Mouse (Mus musculus) limb, embryonic 11.5 days (tissue): ENCODE measurements around the gene Olfr1444. TPM values are rescaled to one million over a fixed set of nuclear protein-coding genes. Genes with fewer than 3 reads are reported as not detected.
A peak's percentile ranks its signal among the peaks of the same experiment; 100 is the strongest.

Experiments used
- ATAC-seq: fragments of 200-750 bp; cut with Nextera tagmentation; 2 replicates; pipeline ENCODE4 v1.8.0; 2017; ENCODE audit warnings: low read depth; ENCODE audit not compliant: insufficient number of reproducible peaks, low FRiP score, low TSS enrichment
- DNase-seq: peaks from one replicate; pipeline ENCODE4 v3.0.0-alpha.2; 2015; ENCODE audit warnings: low spot score
- H3K27ac ChIP-seq: fragments of 300-500 bp; sonication (generic); replicated peaks from 2 replicates; pipeline ENCODE4 v1.5.1; 2014; ENCODE audit warnings: low read depth, mild to moderate bottlenecking, low read length
- H3K27me3 ChIP-seq: fragments of 300-500 bp; sonication (generic); 2 replicates; pipeline ENCODE4 v1.6.1; 2014; ENCODE audit warnings: mild to moderate bottlenecking, low read length, mixed read lengths; ENCODE audit not compliant: control insufficient read depth, insufficient read depth
- H3K36me3 ChIP-seq: fragments of 300-500 bp; sonication (generic); 2 replicates; pipeline ENCODE4 v1.6.1; 2014; ENCODE audit warnings: mild to moderate bottlenecking, low read length, moderate library complexity, mixed read lengths; ENCODE audit not compliant: control insufficient read depth, insufficient read depth
- H3K4me1 ChIP-seq: fragments of 300-500 bp; sonication (generic); 2 replicates; pipeline ENCODE4 v1.6.1; 2014; ENCODE audit warnings: low read length, mixed read lengths; ENCODE audit not compliant: control insufficient read depth, insufficient read depth
- H3K4me2 ChIP-seq: fragments of 300-500 bp; sonication (generic); 2 replicates; pipeline ENCODE4 v1.6.1; 2014; ENCODE audit warnings: low read depth, mild to moderate bottlenecking, moderate library complexity; ENCODE audit not compliant: severe bottlenecking
- H3K4me3 ChIP-seq: fragments of 300-500 bp; sonication (generic); 2 replicates; pipeline ENCODE4 v1.5.1; 2014; ENCODE audit warnings: low read depth, low read length
- H3K9ac ChIP-seq: fragments of 300-500 bp; sonication (generic); 2 replicates; pipeline ENCODE4 v1.6.1; 2014; ENCODE audit warnings: mild to moderate bottlenecking, low read length
- H3K9me3 ChIP-seq: fragments of 300-500 bp; sonication (generic); 2 replicates; pipeline ENCODE4 v1.6.1; 2016; ENCODE audit warnings: low read length; ENCODE audit not compliant: control insufficient read depth
- WGBS: fragments of 180-500 bp; shearing (Covaris S2); extraction: QIAGEN DNeasy Blood & Tissue Kit; methylation state at CpG from one replicate; pipeline ENCODE4 v1.1.7; 2014; 5-methylcytosine and 5-hydroxymethylcytosine counted together
- polyA plus RNA-seq: library from polyadenylated mRNA; unstranded; fragments of >200 nt; fragmentation: Nextera tagmentation; extraction: Ambion mirVana; gene quantifications from 2 replicates; pipeline ENCODE4 v1.2.1, GENCODE M21; 2014

Gene Olfr1444
- polyA plus RNA-seq, result not detected in 2 replicates

- Histone ChIP-seq H3K36me3 (no peaks in the 10 kb centered on the region), H3K4me3 (no peak within 1 kb of the TSS), H3K27me3 (no peaks in the 10 kb centered on the region), H3K9ac (no peak within 1 kb of the TSS), H3K4me2 (no peak within 1 kb of the TSS), H3K9me3 (no peaks in the 10 kb centered on the region), H3K4me1 (no peaks in the 10 kb centered on the region), H3K27ac (no peak within 1 kb of the TSS)
- no peak for DNase-seq
- no peak for ATAC-seq
- WGBS, result 57% methylated on average over 1 of the region's 1 CpGs
Observed at GRCm38 (mm10) chr19:12856983-12857382, at the start of gene Olfr1444. TSS of gene Olfr1444 (plus strand) at chr19:12857283.

- H3K4me1 ChIP-seq, result no peaks in the 10 kb centered on the region
- WGBS, result 54% methylated on average over 1 of the region's 1 CpGs
- no peak overlapping the region for H3K4me2 ChIP-seq
- no peaks in the 10 kb centered on the region for H3K27me3 ChIP-seq
- no peak overlapping the region for H3K9ac ChIP-seq
- H3K4me3 ChIP-seq, result no peak overlapping the region
- no peaks in the 10 kb centered on the region for H3K9me3 ChIP-seq
- DNase-seq, result no peak
- H3K27ac ChIP-seq, result no peak overlapping the region
- no peak for ATAC-seq
- no peaks in the 10 kb centered on the region for H3K36me3 ChIP-seq
Observed at GRCm38 (mm10) chr19:12812644-12813364, 44.3 kb upstream of the Olfr1444 start.

GRCm38 (mm10) chr19:12813883-12814282 lies 43.2 kb upstream of the Olfr1444 start:
- H3K4me2 ChIP-seq, result no peak overlapping the region
- DNase-seq (no peak), ATAC-seq (no peak)
- no peaks in the 10 kb centered on the region for H3K9me3 ChIP-seq
- H3K4me3 ChIP-seq, result no peak overlapping the region
- H3K9ac ChIP-seq, result no peak overlapping the region
- no peaks in the 10 kb centered on the region for H3K36me3 ChIP-seq
- H3K27me3 ChIP-seq, result no peaks in the 10 kb centered on the region
- H3K27ac ChIP-seq, result no peak overlapping the region
- 76% methylated on average over 1 of the region's 1 CpGs for WGBS
- H3K4me1 ChIP-seq, result no peaks in the 10 kb centered on the region

GRCm38 (mm10) chr19:12818507-12818906 lies 38.6 kb upstream of the Olfr1444 start:
- H3K27ac ChIP-seq, result no peak overlapping the region
- 87% methylated on average over 1 of the region's 1 CpGs for WGBS
- no peaks in the 10 kb centered on the region for H3K9me3 ChIP-seq
- H3K4me2 ChIP-seq, result no peak overlapping the region
- H3K36me3 ChIP-seq, result no peaks in the 10 kb centered on the region
- no peak overlapping the region for H3K4me3 ChIP-seq
- H3K27me3 ChIP-seq, result no peaks in the 10 kb centered on the region
- no peak for DNase-seq
- ATAC-seq, result no peak
- H3K4me1 ChIP-seq, result no peaks in the 10 kb centered on the region
- no peak overlapping the region for H3K9ac ChIP-seq

GRCm38 (mm10) chr19:12820383-12820782 lies 36.7 kb upstream of the Olfr1444 start:
- ATAC-seq, result no peak
- Histone ChIP-seq H3K27me3 (no peaks in the 10 kb centered on the region), H3K4me3 (no peak overlapping the region), H3K9me3 (no peaks in the 10 kb centered on the region), H3K4me1 (no peaks in the 10 kb centered on the region), H3K36me3 (no peaks in the 10 kb centered on the region), H3K27ac (no peak overlapping the region), H3K4me2 (no peak overlapping the region), H3K9ac (no peak overlapping the region)
- 38% methylated on average over 4 of the region's 4 CpGs for WGBS
- DNase-seq, result peak; percentile 25

GRCm38 (mm10) chr19:12824549-12824948 lies 32.5 kb upstream of the Olfr1444 start:
- Histone ChIP-seq H3K36me3 (no peaks in the 10 kb centered on the region), H3K4me2 (no peak overlapping the region), H3K27me3 (no peaks in the 10 kb centered on the region), H3K9ac (no peak overlapping the region), H3K27ac (no peak overlapping the region), H3K4me3 (no peak overlapping the region), H3K9me3 (no peaks in the 10 kb centered on the region), H3K4me1 (no peaks in the 10 kb centered on the region)
- ATAC-seq (no peak), DNase-seq (no peak)
- 70% methylated on average over 4 of the region's 4 CpGs for WGBS

GRCm38 (mm10) chr19:12830823-12831430 lies 26.2 kb upstream of the Olfr1444 start:
- Histone ChIP-seq H3K27me3 (no peaks in the 10 kb centered on the region), H3K4me1 (no peaks in the 10 kb centered on the region), H3K27ac (no peak overlapping the region), H3K9me3 (no peaks in the 10 kb centered on the region), H3K4me3 (no peak overlapping the region), H3K4me2 (no peak overlapping the region), H3K9ac (no peak overlapping the region), H3K36me3 (no peaks in the 10 kb centered on the region)
- ATAC-seq (no peak), DNase-seq (no peak)
- 77% methylated on average over 2 of the region's 2 CpGs for WGBS

- no peaks in the 10 kb centered on the region for H3K36me3 ChIP-seq
- no peak for DNase-seq
- H3K9ac ChIP-seq, result no peak overlapping the region
- H3K9me3 ChIP-seq, result no peaks in the 10 kb centered on the region
- 74% methylated on average over 1 of the region's 1 CpGs for WGBS
- H3K4me1 ChIP-seq, result no peaks in the 10 kb centered on the region
- H3K27me3 ChIP-seq, result no peaks in the 10 kb centered on the region
- no peak overlapping the region for H3K4me2 ChIP-seq
- H3K27ac ChIP-seq, result no peak overlapping the region
- ATAC-seq, result no peak
- no peak overlapping the region for H3K4me3 ChIP-seq
Observed at GRCm38 (mm10) chr19:12831559-12831958, 25.5 kb upstream of the Olfr1444 start.
